Mouse (Mus musculus): ENCODE measurements around the gene Hpse.

Hpse gene

GRCm38 (mm10) chr5:100719235-100720088, at the start of gene Hpse:
TSS of gene Hpse (minus strand) at chr5:100719716.
- peak; percentile 11 to 42 for DNase-seq (ENCODE audit: low spot score in 2 of 2)

GRCm38 (mm10) chr5:100766026-100766425, 46.5 kb upstream of the Hpse start:
- DNase-seq (ENCODE audit: low spot score in 2 of 2), result no peak

GRCm38 (mm10) chr5:100761736-100762135, 42.2 kb upstream of the Hpse start:
- DNase-seq (ENCODE audit: low spot score in 2 of 2), result no peak

GRCm38 (mm10) chr5:100760049-100760663, 40.6 kb upstream of the Hpse start:
- no peak for DNase-seq (ENCODE audit: low spot score in 2 of 2)

- no peak for DNase-seq (ENCODE audit: low spot score in 2 of 2)
Measured at GRCm38 (mm10) chr5:100758121-100758520, 38.6 kb upstream of the Hpse start.

GRCm38 (mm10) chr5:100753407-100753806, 33.9 kb upstream of the Hpse start:
- no peak for DNase-seq (ENCODE audit: low spot score in 2 of 2)

- no peak for DNase-seq (ENCODE audit: low spot score in 2 of 2)
Measured at GRCm38 (mm10) chr5:100751655-100752054, 32.1 kb upstream of the Hpse start.

GRCm38 (mm10) chr5:100750617-100751255, 31.2 kb upstream of the Hpse start:
- peak in 1 of 2 experiments; percentile 39 for DNase-seq (ENCODE audit: low spot score in 2 of 2)

GRCm38 (mm10) chr5:100738802-100739201, 19.3 kb upstream of the Hpse start:
- DNase-seq (ENCODE audit: low spot score in 2 of 2), result no peak

- DNase-seq (ENCODE audit: low spot score in 2 of 2), result no peak
Measured at GRCm38 (mm10) chr5:100736919-100737318, 17.4 kb upstream of the Hpse start.

- DNase-seq (ENCODE audit: low spot score in 2 of 2), result no peak
Measured at GRCm38 (mm10) chr5:100734535-100734934, 15.0 kb upstream of the Hpse start.

- DNase-seq (ENCODE audit: low spot score in 2 of 2), result peak; percentile 61 to 64
Measured at GRCm38 (mm10) chr5:100728757-100729156, 9.2 kb upstream of the Hpse start.

GRCm38 (mm10) chr5:100726001-100726400, 6.5 kb upstream of the Hpse start:
- DNase-seq (ENCODE audit: low spot score in 2 of 2), result peak in 1 of 2 experiments; percentile 60

GRCm38 (mm10) chr5:100716762-100717161, 2.8 kb downstream of the Hpse start:
- no peak for DNase-seq (ENCODE audit: low spot score in 2 of 2)

- no peak for DNase-seq (ENCODE audit: low spot score in 2 of 2)
Measured at GRCm38 (mm10) chr5:100711219-100711618, 8.3 kb downstream of the Hpse start.

- DNase-seq (ENCODE audit: low spot score in 2 of 2), result no peak
Measured at GRCm38 (mm10) chr5:100710012-100710411, 9.5 kb downstream of the Hpse start.

GRCm38 (mm10) chr5:100709035-100709434, 10.5 kb downstream of the Hpse start:
- no peak for DNase-seq (ENCODE audit: low spot score in 2 of 2)

- no peak for DNase-seq (ENCODE audit: low spot score in 2 of 2)
Measured at GRCm38 (mm10) chr5:100706675-100707074, 12.8 kb downstream of the Hpse start.

- no peak for DNase-seq (ENCODE audit: low spot score in 2 of 2)
Measured at GRCm38 (mm10) chr5:100704272-100704671, 15.2 kb downstream of the Hpse start.

GRCm38 (mm10) chr5:100702325-100702724, 17.2 kb downstream of the Hpse start:
- no peak for DNase-seq (ENCODE audit: low spot score in 2 of 2)

GRCm38 (mm10) chr5:100700861-100701620, 18.5 kb downstream of the Hpse start:
- no peak for DNase-seq (ENCODE audit: low spot score in 2 of 2)

GRCm38 (mm10) chr5:100697886-100698285, 21.6 kb downstream of the Hpse start:
- DNase-seq (ENCODE audit: low spot score in 2 of 2), result no peak

All from natural killer cell, adult 2 months (primary cell).